Mouse (Mus musculus) cerebellum, postnatal 4 days (tissue): ENCODE data around the gene Ltbr.

Experiments
- DNase-seq, 2 experiments: peaks; one replicate each; pipeline ENCODE4 v3.0.0; 2022; ENCODE audit warnings: low spot score in 2 of 2, mixed read lengths in 1 of 2

Gene Ltbr

DNA sequence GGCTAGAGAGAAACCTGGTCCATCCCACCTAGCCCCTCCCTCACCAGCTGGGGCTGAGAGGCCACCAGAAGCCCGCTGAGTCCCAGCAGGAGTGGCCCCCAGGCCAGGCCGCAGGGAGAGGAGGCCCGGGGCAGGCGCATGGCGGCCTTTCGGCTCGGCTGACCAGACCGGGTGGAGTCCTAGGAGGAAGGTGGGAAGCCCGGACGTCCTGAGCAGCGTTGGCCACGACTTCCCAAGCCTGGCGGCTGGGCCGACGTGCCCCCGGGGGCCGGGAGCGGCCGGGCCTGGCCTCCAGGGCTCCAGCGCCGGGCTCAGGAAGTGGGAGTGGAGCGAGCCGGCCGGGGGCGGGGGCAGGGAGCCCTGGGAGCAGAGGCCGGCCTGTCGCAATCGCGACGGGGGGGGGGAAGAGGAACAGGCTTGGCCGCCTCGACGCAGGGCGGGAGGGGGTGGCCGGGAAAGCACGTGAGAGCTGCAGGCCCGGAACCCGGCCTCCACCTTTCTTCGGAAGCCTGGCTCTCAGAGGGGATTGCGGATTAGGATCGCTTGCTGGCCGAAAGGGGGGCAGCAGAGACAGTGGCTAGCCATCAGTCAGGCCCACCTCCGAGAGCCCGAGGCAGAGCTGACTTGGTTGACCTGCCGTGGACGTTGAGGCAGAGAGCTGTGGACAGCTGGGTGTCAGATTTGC lies at the start of gene Ltbr:
Gene Ltbr (minus strand): TSS at position 340 of the 685 bp plus-strand sequence.
- peak in 1 of 2 experiments; percentile 56 for DNase-seq

DNA sequence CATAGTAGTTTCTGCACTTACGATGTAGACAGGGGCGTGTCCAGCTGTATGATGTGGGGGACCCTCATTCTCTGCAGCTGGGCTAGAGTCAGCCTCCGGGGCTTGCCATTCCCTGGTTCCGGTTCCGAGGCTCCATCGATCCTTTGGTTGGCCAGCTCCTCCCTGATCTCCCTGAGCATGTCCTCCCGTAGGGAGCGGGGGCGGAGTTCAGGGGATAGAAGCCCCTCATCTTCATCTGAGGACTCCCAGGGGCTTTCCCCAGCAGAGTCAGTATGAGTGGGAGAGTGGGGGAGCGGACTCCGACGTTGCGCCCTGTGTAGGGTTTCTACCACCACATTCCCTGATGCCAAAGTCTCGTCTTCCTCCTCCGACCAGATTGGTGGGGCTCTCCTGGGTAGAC lies 49.3 kb upstream of the Ltbr start:
- no peak for DNase-seq

DNA sequence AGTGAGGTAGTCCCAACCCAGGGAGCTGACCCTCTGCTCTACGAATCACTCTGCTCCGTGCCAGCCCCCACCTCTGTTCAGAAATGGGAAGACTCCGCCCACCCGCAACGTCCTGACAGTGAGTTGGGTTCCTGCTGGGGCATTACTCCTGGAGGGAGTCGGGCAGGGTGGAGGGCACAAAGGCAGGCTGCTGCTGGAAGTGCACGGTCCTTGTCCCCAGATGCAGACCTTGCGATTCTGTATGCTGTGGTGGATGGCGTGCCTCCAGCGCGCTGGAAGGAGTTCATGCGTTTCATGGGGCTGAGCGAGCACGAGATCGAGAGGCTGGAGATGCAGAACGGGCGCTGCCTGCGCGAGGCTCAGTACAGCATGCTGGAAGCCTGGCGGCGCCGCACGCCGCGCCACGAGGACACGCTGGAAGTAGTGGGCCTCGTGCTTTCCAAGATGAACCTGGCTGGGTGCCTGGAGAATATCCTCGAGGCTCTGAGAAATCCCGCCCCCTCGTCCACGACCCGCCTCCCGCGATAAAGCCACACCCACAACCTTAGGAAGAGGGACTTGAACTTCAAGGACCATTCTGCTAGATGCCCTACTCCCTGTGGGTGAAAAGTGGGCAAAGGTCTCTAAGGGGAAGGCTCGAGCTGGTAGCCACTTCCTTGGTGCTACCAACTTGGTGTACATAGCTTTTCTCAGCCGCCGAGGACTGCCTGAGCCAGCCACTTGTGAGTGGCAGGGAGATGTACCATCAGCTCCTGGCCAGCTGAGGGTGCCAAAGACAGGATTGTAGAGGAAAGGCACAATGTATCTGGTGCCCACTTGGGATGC lies 48.0 kb upstream of the Ltbr start:
- DNase-seq, result peak in 1 of 2 experiments; percentile 41

DNA sequence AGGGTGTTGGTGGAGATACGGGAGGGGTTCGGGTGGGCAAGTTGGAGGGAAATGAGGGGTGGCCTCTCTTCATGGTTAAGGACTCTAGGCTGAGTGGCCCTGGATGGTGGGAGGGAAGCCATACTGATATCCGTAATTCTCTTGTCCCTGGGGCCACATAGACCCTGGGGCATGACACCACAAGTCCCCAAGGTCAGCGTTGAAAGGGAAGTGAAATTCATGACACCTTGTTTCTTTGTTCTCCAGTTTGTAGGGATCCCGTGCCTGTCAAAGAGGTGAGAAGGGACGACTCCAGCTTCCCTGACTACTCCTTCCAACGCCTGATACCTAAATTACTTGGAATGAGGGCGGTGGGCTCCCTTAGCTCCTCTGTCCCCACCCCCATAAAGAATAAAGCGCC lies 47.2 kb upstream of the Ltbr start:
- DNase-seq, result no peak

DNA sequence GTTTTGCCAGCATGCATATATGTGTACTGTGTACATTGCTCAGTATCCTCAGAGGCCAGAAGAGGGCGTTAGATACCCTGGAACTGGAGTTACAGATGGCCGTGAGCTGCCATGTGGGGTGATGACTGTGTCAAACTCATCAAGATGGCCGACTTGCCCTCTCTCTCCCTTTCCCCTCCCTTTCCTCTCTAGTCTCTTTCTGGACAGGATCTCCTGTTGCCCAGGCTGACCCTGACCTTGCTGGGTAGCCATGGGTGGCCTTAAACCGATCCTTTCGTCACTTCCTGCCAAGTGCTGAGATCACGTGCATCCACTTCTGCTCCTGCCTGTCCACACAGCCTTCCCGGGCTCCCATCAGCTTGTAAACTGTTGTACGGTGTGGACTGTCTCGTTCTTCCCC lies 46.3 kb upstream of the Ltbr start:
- no peak for DNase-seq

DNA sequence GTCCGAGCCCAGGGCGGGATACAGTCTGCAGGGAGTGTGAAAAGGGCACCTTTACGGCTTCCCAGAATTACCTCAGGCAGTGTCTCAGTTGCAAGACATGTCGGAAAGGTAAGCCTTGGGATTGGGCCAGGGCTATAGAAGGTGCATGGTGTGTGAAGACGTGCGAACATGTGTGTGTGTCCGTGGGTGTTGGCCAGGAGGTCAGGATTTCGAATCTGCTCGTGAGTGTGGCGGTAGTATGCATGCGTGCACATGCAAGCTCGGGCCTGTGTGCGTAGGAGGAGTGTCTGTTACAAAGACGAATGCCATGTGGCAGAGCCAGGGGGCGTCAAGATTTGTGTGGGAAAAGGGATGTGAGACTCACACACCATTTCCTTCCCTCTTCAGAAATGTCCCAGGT lies 43.6 kb upstream of the Ltbr start:
- DNase-seq, result no peak

DNA sequence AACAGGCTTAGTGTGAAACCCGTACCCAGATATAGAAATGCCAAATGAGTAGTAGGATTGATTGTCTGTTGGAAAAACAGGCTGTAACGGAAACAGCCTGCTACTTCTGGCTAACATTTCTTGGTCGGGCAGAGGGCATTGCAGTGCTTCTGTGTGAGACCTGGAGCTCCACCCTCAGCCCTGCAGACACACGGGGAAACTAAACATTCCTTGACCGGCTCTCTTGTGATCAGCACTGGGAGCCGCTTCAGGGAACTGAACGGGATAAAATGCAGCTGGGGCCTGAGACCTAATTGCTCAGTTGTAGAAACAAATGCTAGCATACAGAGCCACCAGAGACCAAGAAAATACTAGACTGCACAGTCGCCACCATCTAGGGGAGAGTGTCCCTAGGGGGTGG lies 42.6 kb upstream of the Ltbr start:
- DNase-seq, result no peak

DNA sequence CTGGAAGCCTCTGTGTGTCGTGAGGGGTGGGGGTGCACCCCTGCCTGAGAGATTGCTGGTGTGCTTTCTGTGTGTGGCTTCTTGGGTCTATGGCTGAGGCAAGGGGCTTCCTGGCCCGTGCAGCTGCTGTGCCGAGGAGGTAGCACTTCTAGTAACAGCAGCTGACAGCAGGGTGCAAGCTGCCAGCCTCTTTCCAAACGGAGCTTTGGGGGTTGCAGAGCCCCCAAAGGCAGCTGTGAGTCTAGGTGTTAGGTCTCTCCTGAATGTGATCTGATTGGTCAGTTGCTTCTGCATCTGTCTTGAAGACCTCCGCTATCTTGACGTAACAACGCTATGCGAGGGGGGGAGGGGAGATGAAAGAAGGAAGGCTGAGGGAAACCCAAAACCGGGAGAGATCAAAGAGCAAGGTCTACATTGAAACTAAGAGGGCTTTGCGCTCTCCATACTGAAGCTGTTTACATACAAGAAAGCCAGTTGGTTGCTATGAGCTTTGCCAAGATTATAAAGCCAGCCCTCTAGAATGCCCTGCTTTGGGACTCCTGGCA lies 41.6 kb upstream of the Ltbr start:
- DNase-seq, result no peak

DNA sequence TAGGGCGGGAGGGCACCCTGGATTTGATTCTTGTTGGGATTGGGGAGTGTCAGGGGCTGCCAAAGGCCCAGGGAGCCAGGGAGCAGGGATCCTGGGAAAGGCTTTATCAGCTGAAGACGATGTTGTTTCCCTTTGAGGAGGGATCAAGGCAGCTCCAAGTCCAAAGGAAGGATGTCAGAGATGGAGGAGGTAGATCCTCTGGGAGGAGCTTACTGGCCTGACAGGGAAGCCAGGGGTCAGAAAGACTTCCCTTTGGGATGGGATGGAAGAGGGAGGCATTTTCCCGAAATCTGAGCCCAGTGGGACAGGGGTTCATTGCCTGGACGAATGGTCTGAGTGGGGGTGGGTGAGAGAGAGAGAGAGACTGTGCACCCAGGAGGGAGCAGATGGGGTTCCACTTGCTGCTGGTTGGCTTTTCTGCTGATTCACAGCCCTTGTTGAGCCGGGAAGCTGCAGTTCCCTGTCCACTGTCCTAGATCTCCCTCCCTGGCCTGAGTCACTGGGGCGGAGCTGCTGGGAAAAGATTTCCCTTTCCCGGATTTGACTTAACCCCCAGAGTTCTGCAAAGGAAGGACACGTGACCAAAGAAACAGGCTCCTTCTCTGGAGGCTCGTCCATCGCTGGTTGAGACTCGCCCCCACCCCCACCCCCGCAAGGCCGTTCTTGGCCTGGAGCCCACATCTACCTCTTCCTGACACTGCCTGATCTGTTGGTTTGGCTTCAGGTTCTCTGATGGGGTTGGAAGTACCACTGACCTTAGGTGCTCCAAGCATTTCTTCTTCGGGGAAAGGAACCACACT lies 40.9 kb upstream of the Ltbr start:
- no peak for DNase-seq

DNA sequence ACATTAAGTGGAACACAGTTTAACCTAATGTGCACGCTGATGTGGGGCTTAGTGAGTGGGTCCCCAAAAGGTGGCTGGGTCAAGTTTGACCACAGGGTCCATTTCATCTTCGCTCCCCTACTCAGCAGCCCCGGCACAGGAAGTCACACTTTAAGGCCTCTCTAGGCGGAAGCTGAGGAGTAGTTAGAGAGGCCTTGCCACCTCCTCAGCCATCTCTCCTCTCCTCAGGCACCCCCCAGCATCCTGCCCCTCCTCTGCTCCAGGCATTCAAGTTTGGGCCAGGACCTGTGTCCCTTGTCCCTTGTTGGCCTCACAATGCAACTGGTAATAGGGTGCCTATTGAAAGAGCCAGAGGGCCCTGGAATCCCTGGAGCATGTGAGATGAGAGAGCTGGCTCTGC lies 40.0 kb upstream of the Ltbr start:
- DNase-seq, result no peak

DNA sequence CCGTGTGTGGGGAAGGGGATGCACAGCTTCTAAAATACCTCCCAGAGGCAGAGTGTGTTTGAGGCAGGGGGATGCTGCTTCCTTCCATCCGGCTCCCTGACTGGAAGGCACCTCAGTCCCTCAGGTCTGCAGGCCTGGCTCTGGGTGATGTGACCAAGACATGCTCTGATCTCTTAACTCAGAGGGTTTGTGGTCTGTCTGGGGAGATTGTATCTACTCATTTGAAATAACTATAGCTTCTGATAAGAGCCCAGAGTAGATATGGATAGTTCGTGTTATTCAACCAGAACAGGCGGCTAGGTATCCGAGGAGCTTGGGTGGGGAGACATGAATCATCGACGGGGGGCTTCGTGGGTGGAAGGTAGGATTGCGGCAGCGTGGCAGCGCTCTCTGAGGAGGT lies 39.5 kb upstream of the Ltbr start:
- no peak for DNase-seq

DNA sequence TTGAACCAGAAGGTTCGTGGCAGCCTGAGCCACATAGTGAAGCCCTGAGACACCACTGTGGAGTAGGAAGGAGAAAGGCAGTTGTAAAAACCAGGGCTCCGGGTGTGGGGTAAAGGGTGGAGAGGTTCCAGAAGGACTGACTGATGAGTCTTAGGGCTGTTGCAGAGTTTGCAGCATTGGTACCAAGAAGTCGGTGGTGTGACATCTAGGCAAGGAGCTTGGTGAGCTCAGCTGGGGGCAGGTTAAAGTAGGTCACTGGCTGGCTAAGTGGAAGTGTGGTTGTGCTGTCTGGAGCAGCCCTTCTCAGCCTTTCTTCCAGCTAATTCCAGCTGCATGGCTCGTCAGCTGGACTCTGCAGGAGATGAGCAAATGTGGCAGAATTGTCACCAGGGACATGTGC lies 39.1 kb upstream of the Ltbr start:
- no peak for DNase-seq

DNA sequence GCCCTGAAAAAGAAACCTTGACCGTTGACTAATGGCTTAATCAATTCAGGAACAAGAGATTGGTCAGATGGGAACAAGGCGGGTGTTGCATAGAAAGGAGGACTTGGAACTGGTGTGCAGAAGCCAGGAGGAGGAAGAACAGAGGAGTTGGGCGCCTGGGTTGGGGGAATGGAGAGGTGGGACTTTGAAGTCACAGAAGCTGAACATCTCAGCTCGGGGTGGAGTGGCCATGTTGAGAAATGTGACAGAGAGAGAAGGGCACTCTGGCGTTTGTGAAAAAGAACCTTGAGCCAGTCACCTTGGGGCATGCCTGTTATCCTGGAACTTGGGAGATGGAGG lies 38.3 kb upstream of the Ltbr start:
- DNase-seq, result no peak

DNA sequence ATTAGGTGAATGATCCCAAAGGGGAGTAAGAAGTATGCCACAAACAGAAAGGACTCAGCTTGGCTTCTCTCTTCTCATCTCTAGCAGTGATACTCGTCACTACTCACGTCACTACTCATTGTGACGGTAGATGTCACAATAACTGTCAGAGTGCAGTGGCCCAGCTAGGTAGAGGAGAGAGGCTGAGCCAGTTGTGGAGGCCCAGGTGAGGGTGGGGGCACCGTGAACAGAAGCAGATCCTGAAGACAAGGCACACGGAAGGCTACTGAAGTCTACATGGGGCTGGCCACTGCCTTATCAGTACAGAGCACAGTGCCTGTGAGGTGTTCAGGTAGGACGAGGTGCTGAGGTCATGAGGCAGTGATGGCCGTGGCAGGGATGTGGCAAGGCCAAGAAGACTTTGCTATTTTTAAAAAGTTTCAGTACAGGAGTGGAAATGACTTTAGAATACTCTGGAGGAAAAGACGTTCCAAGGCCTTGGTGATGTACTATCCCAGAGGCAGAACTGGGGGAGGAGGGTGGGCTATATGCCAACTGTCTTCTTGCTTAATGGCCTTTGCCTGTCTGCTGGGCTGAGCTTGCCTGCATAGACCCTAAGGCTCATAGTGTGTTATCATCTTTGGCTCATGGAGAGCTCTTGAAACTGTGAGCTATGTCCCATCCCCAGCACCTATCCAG lies 37.8 kb upstream of the Ltbr start:
- no peak for DNase-seq

DNA sequence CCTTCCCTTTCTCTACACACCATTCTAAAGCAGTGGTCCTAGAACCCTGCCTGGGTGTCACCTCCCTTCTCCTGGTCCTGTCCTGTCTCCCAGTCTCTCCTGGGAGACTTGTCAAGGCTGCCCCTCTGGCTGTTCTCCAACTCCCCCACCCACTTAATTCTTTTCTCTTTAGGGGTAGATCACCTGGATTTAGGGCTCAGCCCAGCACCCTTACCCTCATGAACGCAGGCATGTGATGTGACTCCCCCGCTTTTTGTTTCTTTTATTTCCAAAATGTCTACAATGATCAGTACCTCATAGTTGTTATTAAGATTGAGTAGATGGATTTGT lies 37.3 kb upstream of the Ltbr start:
- no peak for DNase-seq

DNA sequence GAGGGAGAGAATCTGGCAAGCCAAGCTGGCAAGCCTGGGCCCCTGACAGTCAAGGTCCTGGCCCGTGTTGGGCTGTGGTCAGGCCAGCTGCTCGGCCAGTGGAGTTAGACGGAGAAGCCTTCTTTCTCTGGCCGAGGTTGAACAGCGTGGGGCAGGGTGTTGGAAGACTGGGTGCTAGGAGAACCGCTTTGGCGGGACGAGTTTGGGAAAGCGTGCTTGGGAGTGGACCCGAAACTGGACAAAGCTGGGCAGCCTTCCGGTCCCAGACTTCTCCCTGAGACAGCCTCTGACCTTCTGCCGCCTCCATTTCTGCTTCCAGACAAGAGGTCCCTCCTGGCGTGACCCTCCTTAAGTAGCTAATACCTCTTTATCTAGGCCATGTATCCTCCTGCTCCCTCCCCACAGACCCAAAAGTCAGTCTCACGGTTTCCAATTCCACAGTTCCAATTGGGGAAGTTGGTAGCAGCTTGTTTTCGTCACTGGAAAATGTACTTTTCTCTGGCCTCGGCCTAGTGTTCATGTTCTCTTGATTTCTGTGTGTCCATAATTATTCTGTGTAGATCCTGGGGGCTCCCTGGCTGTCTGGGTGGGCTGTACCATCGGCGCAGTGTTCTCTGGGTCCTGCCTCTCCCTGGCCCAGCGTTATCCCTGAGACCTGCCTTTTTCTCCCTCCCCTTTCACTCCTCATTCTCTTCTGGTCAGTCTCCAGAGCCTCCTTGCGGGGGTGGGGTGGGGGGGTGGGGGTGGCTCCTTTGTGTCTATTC lies 36.7 kb upstream of the Ltbr start:
- no peak for DNase-seq

DNA sequence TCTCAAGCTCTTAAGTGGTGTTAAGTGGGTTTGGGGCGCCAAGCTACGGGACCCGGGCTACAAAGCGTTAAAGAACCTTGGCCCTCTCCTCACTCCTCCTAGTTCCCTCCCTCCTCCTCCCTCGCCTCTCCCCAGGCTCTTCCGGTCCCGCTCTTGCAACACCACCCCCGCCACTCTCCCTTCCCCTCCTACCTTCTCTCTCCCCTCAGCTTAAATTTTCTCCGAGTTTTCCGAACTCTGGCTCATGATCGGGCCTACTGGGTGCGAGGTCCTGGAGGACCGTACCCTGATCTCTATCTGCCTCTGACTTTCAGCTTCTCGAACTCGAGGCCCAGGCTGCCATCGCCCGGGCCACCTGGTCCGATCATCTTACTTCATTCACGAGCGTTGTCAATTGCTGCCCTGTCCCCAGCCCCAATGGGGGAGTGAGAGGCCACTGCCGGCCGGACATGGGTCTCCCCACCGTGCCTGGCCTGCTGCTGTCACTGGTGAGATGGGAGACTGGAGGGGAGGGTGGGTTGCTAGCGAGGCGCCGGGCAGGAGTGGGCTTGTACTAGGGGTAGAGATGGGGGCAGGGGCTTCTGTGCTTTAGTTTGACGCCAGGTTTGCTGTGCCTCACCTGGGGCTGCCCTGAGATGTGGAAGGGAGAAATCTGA lies 36.0 kb upstream of the Ltbr start:
- no peak for DNase-seq

DNA sequence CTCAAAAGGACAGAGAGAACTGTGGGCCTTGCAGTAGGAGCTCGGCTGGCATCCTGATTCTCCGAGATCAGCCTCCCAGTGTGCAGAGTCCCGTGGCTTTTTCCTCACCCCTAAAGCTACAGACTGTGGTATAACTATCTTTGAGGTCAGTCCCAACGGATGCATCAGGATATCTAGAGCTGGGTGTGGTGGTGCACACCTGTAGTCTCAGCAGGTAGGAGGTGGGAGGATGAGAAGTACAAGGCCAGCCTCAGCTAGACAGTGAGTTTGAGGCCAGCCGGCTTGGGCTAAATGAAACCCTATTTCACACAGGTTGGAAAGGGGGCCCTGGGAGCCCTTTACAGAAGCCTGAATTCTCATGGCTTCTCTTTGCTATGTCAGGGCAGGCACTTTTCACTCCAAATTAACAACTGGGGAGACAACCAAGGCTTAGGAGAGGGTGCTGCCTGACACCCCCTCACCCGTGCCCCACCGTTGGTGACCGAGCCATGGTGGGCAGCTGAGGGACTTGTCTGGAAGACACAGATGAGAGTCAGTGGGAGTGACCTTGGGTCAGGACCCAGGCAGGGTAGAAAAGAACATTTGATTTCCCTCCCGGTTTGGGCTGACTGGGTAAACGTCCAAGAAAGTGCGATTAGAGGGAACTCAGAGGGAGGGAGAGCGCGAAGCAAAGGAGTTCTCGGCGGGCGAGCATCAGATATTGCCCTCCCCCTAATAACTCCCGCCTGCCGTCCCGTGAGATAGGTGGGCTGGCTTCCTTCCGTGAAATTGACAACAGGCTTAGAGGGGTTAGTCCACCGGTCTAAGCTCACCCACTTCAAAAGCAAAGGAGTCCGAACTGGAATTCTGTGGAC lies 35.3 kb upstream of the Ltbr start, which contains the start of gene Tnfrsf1a:
Gene Tnfrsf1a (plus strand): TSS at position 642 of the 854 bp plus-strand sequence.
- no peak for DNase-seq

DNA sequence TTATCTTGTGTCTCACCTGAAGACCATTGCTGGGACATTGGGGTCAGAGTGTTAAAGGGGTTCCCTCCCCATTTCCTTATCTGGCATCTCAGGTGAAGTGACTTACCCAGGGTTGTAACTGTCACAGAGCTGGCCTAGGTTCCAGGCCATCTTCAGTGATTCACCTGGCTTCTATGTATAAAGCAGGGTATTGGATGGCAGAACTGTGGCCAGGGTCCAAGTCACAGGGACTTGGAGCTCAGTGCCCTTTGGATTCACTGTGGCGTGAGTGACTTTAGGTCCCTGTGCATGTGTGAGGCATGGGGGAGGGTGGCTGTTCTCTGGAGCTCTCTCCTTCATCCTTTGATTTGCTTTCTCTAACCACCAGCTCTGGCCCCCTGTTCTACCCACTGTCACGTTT lies 32.3 kb upstream of the Ltbr start:
- no peak for DNase-seq

DNA sequence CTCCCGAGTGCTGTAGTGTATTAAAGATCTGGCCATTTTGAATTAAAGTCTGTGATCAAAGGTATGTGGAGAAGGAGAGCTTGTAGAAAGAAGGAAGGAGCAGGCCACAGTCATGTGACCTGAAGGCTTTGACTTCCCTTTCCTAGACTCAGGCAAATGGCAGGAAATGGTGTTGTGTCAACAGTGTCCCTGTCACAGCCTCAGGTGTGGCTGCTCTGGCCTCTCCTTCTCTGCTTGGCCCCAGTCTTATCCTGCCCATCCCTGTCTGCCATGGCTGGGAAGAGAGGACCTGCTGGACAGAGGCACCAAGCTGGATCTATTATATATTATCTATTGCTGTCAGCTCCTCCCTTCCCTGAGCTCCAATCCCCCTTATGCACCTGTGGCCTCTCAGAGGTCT lies 31.9 kb upstream of the Ltbr start:
- DNase-seq, result no peak
